Mouse (Mus musculus) neural tube, embryonic 10.5 days (tissue): Measurements from ENCODE around the gene Naa80.
A peak's percentile ranks its signal among the peaks of the same experiment; 100 is the strongest.

ENCODE experiments used
- DNase-seq: peaks from one replicate; pipeline ENCODE4 v3.0.0-alpha.2; 2017; ENCODE audit warnings: low spot score; ENCODE audit errors: extremely low spot score

Naa80 gene

DNA sequence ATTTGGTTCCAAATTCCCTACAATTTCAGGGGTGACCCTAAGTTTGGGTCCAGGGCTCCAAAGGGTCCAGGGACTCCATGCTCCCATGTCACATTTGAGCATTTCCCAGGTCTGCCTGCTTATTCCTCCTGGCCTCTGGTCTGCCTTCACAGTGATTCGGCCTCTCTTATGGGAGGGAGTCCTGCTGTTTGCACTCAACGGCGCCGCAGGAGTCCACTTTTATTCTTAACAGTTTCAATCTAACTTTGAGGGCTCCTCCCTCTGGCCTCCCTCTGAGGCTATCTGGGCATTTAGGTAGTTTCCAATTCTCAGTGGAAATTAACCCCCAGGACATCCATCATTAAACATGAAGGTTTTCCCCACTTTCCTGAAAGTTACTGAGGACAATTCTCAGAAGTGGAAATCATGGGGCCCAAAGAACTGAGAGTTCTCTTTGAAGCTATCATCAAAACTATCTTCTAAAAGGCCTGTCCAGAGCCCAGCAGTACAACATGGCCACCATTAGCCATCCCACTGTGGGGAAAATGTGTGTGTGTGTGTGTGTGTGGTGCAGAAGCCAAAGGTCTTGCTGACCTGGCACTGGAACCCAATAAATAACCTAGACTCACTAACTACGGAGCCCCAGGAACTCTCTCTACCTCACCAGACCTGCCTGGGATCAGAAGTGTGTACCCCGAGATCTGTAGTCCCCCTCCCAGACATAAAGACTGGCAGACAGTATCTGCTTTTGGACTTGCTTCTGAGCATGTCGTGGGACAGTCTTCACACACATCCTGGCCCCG is 15.8 kb downstream of the Naa80 start:
- no peak for DNase-seq

DNA sequence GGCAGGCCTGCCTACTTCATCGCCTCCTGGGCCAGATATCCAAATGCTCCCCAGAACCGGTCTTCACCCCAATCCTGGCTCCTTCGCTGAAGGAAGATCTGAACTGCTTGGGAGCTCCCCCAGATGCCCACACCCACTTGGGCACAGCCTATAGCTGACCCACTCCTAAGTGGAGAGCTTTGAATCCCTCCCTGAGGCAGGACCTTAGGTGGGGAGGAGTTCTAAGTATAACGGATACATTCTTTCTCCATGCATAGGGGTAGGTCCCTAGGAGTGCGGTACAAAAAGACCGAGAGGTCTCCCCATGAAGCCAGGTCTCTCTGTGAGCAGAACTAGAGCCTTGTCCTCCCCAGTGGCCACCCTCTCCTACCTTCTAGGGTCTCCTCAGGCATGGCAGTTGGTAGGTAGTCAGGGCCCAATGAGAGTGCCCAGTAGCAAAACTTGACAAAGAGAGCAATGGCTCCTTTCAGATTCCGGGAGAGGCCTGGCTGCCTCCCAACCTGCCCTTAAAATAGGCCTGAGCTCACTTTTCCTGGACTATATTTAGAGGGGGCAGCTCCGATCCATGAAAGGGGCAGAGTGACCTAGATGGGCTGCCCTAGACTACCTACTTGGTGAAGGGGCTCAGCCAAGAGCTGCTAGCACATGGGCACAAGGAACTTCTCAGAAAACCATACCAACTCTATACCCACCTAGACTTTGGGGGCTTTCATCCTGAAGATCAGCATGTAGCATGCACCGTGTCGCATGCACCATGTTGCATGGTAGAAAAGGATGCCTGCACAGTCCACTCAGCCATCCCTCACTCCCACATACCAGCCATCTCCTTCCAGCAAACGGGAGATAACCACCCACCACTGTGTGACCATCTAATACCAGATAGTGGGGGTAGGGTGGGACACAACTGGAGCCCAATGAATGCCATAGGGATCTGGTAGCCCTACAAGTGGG is 18.2 kb downstream of the Naa80 start:
- DNase-seq = no peak

DNA sequence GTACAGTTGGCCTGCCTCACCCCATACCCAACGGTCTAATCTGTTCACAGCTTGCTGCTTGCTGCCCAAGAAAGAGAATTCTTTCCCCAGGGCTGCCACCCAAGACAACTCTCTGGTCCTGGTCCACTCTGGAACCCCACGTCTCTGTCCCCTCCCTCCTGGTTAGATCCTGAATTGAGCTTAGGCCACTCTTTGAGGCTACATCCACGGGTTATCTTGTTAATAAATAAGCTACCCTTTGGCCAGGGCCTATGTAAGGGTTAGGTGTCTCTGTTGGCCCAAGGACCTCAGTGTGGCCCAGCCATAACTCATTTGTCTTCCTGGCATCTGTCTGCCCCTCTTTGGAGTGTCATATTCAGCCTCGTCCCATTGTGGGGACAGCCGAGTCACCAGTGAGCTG is 19.7 kb downstream of the Naa80 start:
- no peak for DNase-seq

DNA sequence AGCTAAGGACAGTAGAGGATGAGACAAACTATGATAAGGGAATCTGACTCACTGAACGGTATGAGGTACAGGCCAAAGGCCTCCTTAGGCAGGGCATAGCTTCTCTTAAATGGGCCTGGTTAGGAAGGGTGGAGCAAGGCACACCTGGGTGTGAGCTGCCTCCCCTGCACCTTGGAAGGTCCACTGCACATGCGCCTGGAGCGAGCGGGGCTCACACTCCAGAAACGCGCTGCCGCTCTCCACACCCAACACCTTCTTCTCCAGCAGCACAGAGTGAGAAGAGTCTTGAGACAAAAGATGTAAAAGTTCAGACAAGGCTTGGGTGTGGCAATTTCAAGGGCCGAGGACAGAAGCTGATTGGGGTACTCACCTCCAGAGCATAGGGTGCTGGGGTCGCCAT is 20.7 kb downstream of the Naa80 start:
- no peak for DNase-seq

DNA sequence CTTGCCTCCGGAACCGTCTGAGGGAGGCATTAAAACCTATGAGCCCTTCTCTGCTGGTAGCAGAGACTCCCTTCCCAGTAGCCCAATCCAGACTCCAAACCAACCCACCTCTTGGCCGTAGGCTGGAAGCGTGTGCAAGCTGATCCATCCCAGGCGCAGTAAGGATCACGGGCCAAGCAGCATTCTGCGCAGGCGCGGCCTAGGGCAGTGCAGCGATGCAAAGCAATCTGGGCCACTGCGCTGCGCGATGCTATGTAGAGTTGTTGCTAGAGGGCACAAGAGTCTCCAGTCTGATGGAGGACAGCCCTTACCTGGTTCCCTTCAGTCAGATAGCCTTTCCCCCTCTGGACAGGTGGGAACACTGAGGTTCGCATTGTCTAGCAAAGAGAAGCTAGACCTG is 21.2 kb downstream of the Naa80 start:
- DNase-seq = no peak

DNA sequence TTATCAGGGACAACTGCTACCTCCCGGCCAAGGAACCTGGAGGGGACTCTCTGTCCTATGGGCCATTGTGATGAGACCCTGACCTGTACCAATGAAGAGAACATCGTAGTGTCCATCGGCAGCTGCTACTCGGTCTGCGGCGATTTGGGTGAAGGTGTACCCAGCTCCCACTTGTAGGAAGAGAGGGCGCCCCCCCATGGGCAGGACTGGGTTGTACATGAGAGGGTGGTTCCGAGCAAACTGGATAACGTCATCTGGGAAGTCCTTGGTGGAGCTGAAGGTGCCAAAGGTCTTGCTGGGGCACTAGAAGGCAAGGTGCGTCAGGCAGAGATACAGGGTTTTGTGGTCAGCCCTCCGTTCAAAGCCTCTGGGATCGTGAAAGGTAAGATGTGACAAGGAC is 22.1 kb downstream of the Naa80 start:
- no peak for DNase-seq

DNA sequence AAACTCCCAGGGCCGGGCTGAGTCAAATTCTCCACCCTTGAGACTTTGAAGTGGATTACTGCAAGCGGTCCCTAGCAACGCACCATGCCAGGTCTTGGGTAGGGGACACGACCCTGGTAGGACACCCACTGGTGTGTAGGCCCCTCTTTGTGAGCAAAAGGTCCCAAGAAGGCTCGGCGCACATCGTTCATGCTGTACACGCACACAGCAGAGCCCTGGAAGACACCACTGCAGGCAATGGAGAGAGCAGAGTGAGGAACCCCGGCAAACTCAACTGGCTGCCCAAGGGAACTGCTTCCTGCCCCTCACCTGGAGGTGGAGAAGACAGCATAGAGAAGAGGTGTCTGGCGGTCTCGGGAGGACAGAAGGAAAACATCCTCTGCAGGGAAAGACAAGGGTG is 22.6 kb downstream of the Naa80 start:
- DNase-seq = no peak

DNA sequence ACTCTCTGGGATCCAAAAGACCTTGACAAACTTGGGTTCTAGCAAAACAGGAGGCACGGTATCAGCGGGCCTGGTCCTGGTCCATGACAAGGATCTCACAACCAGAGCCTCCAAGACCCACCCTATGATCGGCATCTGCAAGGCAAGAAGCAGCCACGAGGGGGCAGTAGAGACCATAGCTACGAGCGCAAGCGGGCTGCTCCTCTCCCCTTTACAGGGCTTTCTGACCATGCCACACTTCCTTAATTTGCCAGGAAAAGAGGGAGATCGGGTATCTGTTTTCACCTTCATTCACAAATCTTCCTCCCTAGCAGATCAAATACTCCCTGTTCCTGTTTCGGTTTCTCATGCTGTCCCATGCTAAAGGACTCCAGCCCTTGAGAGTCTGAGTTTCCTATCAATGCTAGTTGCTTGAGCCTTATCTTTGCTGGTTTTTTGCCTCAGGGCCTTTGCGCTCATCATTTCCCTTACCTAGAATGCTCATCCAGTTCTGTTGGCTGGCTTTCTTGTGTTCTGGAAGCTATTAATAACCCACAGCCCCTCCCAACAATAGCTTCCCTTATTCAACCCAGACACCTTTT is 23.5 kb downstream of the Naa80 start:
- peak; percentile 96 for DNase-seq

DNA sequence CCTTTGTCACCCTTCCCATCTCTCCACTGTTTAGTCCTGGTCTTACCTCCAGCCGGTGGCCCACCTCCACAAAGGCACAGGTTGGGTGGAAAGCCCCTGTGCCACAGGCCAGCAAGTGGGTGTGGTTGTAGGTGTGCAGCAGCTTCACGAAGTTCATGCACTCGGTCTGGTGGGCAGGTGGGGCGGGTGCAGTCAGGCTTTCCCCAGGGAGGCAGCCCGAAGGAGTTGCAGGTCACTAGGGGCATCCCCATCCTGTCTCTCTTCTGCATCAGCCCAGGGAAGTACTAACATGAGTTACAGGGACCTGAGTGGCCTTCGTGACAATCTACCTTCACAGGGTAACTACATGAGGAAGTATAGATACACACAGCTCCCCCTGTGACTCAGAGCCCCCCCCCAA is 24.6 kb downstream of the Naa80 start:
- no peak for DNase-seq

DNA sequence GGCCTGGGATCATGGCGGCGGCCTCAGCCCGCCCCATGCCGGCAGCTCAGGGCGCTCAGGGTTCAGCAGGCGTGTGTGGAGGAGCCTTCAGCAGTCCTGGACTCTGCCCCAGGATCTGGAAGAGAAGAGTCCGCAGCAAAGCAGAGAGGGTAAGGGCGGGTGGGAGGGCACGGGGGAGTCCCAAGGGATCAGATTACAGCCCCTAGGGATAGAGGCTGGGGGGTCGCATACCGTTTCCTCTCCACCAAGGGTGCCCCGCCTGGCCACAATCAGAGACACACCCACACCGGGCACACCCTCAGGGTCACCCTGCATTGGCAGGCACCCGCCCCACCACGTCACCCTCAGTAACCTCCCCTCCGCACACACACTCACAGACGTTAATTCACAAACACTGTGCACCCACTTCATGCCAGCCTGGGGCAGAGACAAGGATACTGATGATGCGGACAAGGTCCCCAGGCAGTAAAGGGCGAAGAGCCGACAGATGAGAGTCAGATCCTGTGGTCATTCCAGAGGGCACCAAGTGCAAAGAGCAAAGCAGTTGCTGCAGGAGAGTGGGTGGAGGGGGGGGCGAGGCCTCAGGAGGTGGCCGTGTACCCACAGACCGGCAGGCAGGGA is 26.5 kb downstream of the Naa80 start:
- no peak for DNase-seq

DNA sequence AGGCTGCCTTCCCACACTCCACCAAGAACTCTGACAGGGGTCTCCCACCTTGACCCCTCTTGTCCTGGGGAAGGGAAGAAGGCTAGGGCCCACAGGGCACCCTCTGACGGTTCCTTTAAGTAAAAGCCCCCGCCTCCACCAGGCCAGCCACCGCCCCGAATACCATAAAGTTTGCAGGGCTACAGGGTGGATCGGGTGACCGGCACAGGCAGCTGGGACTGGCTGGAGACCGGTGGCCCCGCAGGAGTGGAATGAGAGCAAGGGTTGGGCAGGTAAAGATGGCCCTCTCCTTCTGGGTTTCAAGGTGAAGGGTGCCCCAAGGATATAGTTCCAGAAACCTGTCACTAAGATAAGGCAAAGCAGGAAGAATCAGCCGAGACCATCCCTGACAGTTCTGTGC is 27.9 kb downstream of the Naa80 start:
- no peak for DNase-seq

DNA sequence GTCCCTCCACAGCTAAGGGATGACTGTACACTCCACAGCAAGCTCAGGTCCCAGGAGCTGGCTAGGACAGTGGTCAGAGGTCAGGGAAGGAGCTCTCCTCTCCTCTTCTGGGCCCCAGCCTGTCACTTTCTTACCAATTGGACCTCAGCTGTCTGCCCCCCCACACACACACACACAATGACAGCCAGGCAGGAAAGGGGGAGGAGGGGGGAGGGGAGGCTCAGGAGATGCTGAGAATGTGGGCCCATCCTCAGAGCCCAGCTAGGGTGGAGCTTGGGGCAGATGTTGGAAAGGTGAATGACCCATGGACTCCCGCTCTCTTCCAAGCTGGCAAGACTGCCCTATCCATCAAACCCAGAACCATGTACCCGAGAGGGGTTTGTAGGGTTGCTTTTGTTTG is 28.3 kb downstream of the Naa80 start:
- DNase-seq = no peak

DNA sequence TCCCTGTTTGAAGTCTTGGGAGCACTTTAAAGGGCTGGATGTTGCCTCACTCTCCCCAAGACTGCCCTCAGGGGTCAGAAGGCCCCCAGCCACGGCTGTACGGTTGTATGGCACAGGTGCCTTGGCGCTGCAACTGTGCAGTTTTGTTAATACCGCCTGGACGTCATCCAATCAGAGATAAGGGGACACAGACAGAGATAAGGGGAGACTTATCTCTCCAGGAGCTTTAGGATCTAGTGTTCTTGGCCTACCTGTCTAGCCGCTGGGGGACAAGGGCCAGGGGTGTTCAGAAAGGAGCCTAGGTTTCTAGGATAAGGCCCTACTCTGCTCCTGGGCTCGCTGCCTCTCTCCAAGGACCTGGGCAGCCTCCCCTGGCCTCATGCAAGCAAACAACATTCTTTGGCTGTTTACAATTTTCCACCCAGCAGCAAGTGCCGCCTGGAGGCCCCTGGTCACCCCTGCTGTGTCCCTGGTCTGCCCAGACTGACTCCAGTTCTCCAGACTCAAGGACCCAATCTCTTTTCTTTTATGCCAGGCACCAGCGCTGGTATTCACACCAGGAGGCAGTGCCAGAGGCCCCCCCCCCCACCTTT is 29.1 kb downstream of the Naa80 start:
- DNase-seq = no peak

DNA sequence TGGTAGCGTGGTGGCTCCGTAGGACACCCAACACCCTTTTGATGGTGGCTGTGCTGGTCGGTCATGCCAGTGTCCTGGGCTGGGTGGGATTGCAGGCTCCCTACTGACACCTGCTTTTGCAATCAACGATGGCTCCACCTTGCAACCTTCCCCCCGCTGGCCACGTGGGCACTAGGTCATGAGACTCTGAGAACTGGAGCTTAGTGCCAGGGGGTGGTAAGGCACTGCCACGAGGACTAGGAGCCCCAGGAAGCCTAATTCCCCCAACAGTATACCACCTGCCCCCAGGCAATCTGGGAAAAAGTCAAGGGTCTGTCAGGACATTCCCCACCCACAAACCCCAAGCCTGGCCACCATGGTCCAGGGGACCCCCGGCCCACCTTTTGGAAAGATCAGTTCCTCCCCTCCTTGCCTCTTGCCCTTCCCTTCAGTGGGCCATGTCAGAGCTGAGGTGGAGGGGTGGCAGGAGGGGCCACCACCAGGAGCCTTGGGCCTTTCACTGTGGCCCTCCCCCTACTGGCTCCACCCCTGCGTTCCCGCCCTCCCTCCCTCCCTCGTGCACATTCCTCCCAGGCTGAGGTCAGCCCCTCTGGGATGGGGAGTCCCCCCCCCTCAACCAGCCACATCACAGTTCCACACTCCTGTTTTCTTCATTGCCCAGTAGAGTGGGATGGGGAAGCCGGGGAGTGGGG is 30.2 kb downstream of the Naa80 start, which contains the start of gene Sema3b:
Sema3b (minus strand) TSS at position 489 of the 692 bp plus-strand sequence.
- no peak for DNase-seq

DNA sequence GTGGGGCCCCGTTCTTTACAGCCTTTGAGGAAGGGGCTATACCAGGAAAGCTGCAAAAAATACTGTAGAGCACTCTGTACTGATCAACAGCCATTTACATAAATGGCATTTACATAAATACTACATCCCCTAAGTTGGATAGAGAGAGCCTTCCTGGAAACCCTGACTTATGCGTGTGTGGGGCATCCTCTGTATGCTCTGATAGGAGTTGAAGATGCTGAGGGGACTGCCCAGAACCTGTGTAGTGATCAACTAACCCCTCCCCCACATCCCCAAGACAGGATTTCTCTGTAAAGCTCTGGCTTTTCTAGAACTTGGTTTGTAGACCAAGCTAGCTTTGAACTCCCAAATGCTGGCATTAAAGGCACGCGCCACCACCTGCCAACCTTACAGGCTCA is 30.7 kb downstream of the Naa80 start:
- DNase-seq = no peak

DNA sequence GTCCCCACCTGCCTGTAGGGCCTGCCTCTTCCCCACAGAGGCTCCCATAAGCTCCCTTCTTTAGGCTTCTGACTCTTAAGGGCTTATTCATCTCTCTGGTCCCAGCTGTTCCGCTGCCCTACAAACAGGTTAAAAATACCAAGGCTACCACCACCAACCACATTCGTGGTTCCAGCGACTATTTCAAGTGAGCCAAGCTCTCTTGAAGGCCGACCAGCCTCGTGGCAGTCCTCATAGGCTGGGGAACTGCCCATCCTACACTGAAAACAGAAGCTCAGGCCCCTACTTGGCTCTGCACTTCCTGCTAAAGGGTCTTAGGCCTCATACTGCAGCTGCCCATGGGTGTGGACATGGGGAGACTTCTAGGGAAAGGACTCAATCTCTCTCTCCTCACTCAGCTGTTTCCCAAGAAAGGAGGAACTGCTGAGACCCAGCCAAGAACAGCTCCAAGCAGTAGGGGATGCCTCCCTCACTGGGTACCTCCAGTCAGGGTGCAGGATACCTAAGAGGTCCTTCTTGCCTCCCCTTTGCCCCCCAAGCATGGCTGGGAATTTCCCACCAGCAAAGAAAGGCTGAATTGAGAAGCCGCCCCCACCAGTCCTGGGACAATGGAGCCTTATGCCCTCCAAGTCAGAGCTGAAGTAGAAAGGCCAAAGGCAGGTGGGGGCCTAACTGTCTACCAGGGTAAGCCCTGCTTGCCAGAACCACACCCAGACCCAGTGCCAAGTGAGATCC is 32.9 kb downstream of the Naa80 start:
- DNase-seq = no peak

DNA sequence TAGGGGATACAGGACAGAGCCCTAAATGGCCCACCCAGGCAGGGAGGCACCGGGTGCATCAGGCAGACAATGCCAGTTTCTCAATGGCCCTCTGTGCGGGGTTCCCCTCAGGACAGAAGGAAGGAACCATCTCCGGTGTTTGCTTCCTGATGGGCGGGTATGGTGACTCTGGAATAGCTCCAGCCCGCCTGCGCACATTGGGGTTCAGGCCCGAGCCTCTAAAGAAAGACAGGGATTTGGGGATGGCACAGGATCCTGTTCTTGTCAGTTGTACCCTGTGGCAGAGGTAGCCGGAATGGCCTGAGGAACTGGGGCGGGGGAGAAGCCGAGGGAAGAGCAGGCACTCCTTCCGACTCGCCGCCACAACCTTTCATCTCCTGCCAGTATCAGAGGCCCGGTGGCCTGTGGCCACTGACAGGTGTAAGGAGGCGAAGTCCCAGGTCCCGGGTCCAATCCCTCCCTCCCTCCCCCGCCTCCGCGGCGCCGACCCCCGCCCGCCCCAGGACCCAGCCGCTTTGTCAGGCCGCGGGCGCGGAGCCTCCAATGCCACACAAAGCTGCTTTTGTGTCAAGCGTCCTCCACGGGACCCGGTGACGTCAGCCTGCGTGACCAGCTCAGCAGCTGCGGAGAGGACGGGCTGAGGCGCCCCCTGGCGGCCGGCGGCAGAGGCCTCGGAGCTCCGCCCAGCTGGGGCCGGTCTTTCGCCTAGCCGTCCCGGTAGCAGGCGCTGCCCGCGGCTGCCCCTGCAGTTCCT is 33.7 kb downstream of the Naa80 start:
- peak; percentile 100 for DNase-seq

DNA sequence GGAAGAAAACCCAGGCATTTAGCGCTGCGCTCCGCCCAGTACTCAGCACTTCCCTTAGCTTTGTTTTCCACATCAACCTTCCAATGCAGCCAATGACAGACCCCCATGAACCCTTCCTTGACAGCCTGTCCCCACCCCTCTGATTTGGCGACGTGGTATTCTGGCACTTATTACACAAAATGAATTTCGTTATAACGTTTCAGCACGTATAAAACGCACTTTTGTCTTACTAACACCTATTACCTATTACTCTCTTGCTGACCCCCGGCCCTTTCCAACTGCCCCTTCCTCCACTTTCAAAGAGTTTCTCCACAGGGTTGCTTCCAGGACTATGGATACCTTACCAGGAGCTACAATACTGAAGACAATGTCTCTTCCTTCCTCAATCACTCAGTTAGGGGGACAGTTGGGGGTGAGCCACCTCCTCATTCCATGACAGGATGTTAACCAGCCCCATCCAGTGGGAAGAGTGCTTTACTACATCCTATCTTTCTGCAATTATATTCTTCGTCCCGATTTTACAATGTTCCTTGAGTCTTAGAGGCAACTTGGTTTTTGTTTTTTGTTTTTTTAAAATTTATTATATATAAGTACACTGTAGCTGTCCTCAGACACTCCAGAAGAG is 34.4 kb downstream of the Naa80 start:
- DNase-seq = no peak

DNA sequence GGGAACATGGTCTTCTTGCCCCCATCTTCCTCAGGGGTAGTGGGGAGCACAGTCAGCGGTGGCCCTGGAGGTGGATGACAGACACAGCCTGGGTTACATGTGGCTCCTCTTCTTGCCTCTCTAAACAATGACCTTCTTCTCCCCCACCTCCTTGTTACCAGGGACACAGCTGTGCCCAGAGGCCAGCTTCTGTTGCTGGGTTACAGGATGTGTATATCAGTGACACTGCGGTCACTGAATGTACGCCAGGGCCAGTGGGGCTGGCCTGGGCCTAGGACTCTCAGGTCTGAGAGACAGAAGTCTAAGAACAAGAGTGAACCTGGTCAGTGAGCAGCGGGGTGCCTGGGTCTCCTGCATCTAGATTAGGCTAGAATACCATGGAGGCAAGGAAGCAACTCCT is 36.3 kb downstream of the Naa80 start:
- no peak for DNase-seq
